Mouse (Mus musculus): ENCODE measurements at regions not wholly inside any gene's neighbourhood (a gene's known extent, or its start where the extent isn't known, plus 50 kb on each side); places are given as distances from the start of the nearest gene placed in this dataset.

DNA sequence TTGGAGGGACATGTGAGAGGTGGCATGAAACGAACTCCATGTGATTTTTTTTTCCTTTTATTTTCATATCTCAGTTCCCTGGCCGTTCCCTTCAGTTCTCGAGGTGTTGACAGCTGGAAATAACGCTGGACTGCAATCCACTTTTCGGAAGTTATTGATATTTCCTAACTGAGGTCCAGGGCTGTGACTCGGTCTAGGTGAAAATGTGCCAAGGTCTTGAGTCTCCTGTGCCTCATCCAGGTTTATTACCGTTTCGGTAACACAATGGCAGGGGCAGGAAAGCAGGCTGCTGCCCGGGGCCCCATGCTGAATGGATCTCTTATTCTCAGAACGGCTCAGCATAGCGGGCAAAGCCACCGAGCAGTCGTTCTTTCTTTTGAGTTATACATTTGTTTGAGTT is 844.7 kb upstream of the Car8 start:
- Histone ChIP-seq H3K27ac (ENCODE audit: low read depth, low read length) (no peak overlapping the region), H3K9me3 (ENCODE audit: control insufficient read depth, low read length) (no peaks in the 10 kb centered on the region), H3K9ac (ENCODE audit: low read length) (no peak overlapping the region), H3K4me3 (ENCODE audit: low read depth, low read length) (no peak overlapping the region), H3K4me2 (ENCODE audit: low read depth, low read length, severe bottlenecking) (no peak overlapping the region), H3K4me1 (replicated peaks; ENCODE audit: control insufficient read depth, insufficient read depth, low read length) (0 out of 2 replicates have a peak, but pooled peaks cover 4% of the 10 kb centered on the region), H3K27me3 (ENCODE audit: control insufficient read depth, insufficient read depth, low read length) (no peaks in the 10 kb centered on the region), H3K36me3 (ENCODE audit: control insufficient read depth, insufficient read depth, low read length) (no peaks in the 10 kb centered on the region)
- ATAC-seq (replicated peaks; ENCODE audit: low FRiP score), result no peak
- DNase-seq (ENCODE audit: low spot score), result no peak
- WGBS, result 71% methylated on average over 13 of the region's 13 CpGs

- no peak for DNase-seq (ENCODE audit: low spot score)
- no peak overlapping the region for H3K4me3 ChIP-seq (ENCODE audit: low read depth, low read length)
- H3K36me3 ChIP-seq (ENCODE audit: control insufficient read depth, insufficient read depth, low read length), result no peaks in the 10 kb centered on the region
- WGBS, result 47% methylated on average over 14 of the region's 14 CpGs
- H3K27ac ChIP-seq (ENCODE audit: low read depth, low read length), result no peak overlapping the region
- no peaks in the 10 kb centered on the region for H3K9me3 ChIP-seq (ENCODE audit: control insufficient read depth, low read length)
- H3K9ac ChIP-seq (ENCODE audit: low read length), result no peak overlapping the region
- peak; percentile 30; the same call in 1 of the 2 replicates for ATAC-seq (replicated peaks; ENCODE audit: low FRiP score)
- 0 out of 2 replicates have a peak, but pooled peaks cover 4% of the 10 kb centered on the region for H3K4me1 ChIP-seq (replicated peaks; ENCODE audit: control insufficient read depth, insufficient read depth, low read length)
- no peak overlapping the region for H3K4me2 ChIP-seq (ENCODE audit: low read depth, low read length, severe bottlenecking)
- H3K27me3 ChIP-seq (ENCODE audit: control insufficient read depth, insufficient read depth, low read length), result no peaks in the 10 kb centered on the region
These were observed 843.1 kb upstream of the Car8 start for GRCm38 (mm10) chr4:9081701-9082562.

DNA sequence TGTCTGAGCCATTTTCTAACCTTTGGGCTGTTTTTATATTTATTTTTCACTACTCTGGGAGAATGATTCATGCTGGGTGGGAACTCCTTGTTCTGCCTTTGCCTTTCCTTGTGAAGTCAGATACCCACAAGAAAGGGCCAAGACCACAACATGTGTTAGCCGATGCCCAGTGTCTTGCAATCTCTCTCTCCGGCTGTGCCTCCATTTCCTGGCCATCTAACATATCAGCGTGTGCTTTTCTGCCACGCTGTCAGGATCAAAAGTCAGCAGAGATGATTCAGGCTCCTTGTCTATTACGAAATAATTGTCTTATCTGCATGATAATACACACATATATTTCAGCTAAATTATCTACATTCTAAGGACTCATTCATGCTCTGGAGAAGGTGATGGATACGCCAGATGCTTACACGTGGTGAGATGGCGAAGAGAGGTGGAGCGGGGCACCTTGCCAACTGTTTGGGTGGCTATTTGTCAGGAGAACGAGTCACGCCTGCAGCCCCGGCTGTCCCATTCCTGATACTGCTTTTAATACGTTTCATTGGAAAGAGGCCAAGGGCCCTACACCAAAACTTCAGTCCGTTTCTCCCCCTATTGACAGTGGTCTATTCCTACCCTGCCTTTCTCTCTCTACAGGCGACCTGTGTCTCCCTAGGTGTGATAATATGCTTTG is 842.1 kb upstream of the Car8 start:
- DNase-seq (ENCODE audit: low spot score) (no peak), ATAC-seq (replicated peaks; ENCODE audit: low FRiP score) (no peak)
- H3K27me3 ChIP-seq (ENCODE audit: control insufficient read depth, insufficient read depth, low read length), result no peaks in the 10 kb centered on the region

DNA sequence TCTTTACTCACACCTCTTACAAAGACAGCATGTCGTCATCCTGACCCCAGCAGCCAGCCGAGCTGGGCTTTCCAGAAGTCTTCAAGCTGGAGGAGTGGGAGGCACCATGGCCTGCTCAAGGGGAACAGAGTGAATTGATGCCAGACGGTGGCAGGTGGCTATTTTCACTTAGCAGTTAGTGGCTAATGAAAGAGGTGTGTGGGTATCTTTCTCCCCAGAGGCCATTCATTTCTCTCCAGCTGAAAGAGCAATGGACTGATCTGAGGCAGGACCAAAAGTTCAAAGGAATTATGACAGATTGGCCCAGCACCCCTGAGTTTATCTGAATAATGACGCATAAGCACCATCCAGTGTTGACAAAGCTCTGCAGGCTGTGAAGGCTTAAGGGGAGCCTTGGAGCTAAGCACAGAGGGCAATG is 841.0 kb upstream of the Car8 start:
- 0 out of 2 replicates have a peak, but pooled peaks cover 4% of the 10 kb centered on the region for H3K4me1 ChIP-seq (replicated peaks; ENCODE audit: control insufficient read depth, insufficient read depth, low read length)
- H3K4me3 ChIP-seq (ENCODE audit: low read depth, low read length), result no peak overlapping the region
- H3K9me3 ChIP-seq (ENCODE audit: control insufficient read depth, low read length), result no peaks in the 10 kb centered on the region
- ATAC-seq (replicated peaks; ENCODE audit: low FRiP score), result peak; percentile 65
- WGBS, result 42% methylated on average over 4 of the region's 4 CpGs
- no peak overlapping the region for H3K9ac ChIP-seq (ENCODE audit: low read length)
- H3K36me3 ChIP-seq (ENCODE audit: control insufficient read depth, insufficient read depth, low read length), result no peaks in the 10 kb centered on the region
- H3K27ac ChIP-seq (ENCODE audit: low read depth, low read length), result no peak overlapping the region
- H3K27me3 ChIP-seq (ENCODE audit: control insufficient read depth, insufficient read depth, low read length), result no peaks in the 10 kb centered on the region
- no peak for DNase-seq (ENCODE audit: low spot score)
- no peak overlapping the region for H3K4me2 ChIP-seq (ENCODE audit: low read depth, low read length, severe bottlenecking)

More for the DNA sequence above, 842.1 kb upstream of the Car8 start:
- H3K27ac ChIP-seq (ENCODE audit: low read depth, low read length), result no peak overlapping the region
- no peak overlapping the region for H3K4me2 ChIP-seq (ENCODE audit: low read depth, low read length, severe bottlenecking)
- H3K4me3 ChIP-seq (ENCODE audit: low read depth, low read length), result no peak overlapping the region
- no peaks in the 10 kb centered on the region for H3K36me3 ChIP-seq (ENCODE audit: control insufficient read depth, insufficient read depth, low read length)
- 90% methylated on average over 15 of the region's 15 CpGs for WGBS
- 0 out of 2 replicates have a peak, but pooled peaks cover 4% of the 10 kb centered on the region for H3K4me1 ChIP-seq (replicated peaks; ENCODE audit: control insufficient read depth, insufficient read depth, low read length)
- no peaks in the 10 kb centered on the region for H3K9me3 ChIP-seq (ENCODE audit: control insufficient read depth, low read length)
- no peak overlapping the region for H3K9ac ChIP-seq (ENCODE audit: low read length)

DNA sequence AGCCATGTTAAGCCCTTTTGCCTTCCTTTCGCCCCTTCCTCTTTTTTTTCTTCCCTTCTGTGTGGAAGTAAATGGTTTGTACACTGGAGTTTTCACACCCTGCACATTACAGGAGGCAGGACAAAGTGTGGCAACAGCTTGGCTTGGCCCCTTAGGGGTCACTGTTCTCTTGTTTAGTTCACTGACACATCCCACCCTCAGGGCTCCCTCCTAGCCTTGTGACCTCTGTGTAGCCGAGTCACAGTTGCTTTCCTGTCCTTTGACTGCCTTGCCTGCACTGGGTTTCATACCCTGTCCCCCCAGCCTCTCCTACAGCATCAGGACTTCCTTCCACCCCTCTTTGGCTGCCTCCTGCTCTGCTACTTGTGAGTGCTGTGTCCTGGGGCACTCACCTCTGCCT is 835.6 kb upstream of the Car8 start:
- H3K4me3 ChIP-seq (ENCODE audit: low read depth, low read length), result no peak overlapping the region
- 0 out of 2 replicates have a peak, but pooled peaks cover 5% of the 10 kb centered on the region for H3K4me1 ChIP-seq (replicated peaks; ENCODE audit: control insufficient read depth, insufficient read depth, low read length)
- no peak overlapping the region for H3K27ac ChIP-seq (ENCODE audit: low read depth, low read length)
- ATAC-seq (replicated peaks; ENCODE audit: low FRiP score), result no peak
- no peaks in the 10 kb centered on the region for H3K27me3 ChIP-seq (ENCODE audit: control insufficient read depth, insufficient read depth, low read length)
- H3K36me3 ChIP-seq (ENCODE audit: control insufficient read depth, insufficient read depth, low read length), result no peaks in the 10 kb centered on the region
- H3K4me2 ChIP-seq (ENCODE audit: low read depth, low read length, severe bottlenecking), result no peak overlapping the region
- DNase-seq (ENCODE audit: low spot score), result no peak
- H3K9me3 ChIP-seq (ENCODE audit: control insufficient read depth, low read length), result no peaks in the 10 kb centered on the region
- H3K9ac ChIP-seq (ENCODE audit: low read length), result no peak overlapping the region
- WGBS, result 39% methylated on average over 2 of the region's 2 CpGs

- H3K9ac ChIP-seq (ENCODE audit: low read length), result no peak overlapping the region
- no peaks in the 10 kb centered on the region for H3K9me3 ChIP-seq (ENCODE audit: control insufficient read depth, low read length)
- ATAC-seq (replicated peaks; ENCODE audit: low FRiP score), result no peak
- H3K4me2 ChIP-seq (ENCODE audit: low read depth, low read length, severe bottlenecking), result no peak overlapping the region
- DNase-seq (ENCODE audit: low spot score), result no peak
- 59% methylated on average over 8 of the region's 8 CpGs for WGBS
- H3K4me1 ChIP-seq (replicated peaks; ENCODE audit: control insufficient read depth, insufficient read depth, low read length), result 0 out of 2 replicates have a peak, but pooled peaks cover 5% of the 10 kb centered on the region
- H3K27ac ChIP-seq (ENCODE audit: low read depth, low read length), result no peak overlapping the region
- H3K27me3 ChIP-seq (ENCODE audit: control insufficient read depth, insufficient read depth, low read length), result no peaks in the 10 kb centered on the region
- no peak overlapping the region for H3K4me3 ChIP-seq (ENCODE audit: low read depth, low read length)
- no peaks in the 10 kb centered on the region for H3K36me3 ChIP-seq (ENCODE audit: control insufficient read depth, insufficient read depth, low read length)
These were observed 835.0 kb upstream of the Car8 start for GRCm38 (mm10) chr4:9073736-9074428.

DNA sequence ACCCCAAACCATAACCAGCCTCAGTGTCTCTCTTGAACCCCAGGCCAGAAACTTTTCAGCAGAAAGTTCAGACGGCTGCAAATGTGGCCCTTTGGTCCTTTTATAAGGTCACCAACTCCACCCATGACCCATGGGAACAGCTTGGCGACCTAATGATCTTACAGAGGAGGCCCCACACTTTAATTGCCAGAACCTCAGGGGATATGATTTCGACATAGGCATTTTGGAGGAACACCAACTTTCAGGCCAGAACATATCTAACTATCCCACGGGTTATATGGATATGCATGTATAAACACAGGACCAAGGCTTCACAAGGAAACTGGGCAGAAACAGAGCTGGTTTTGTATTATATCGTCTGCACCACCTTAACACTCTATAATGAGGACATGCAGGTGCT is 833.5 kb upstream of the Car8 start:
- no peaks in the 10 kb centered on the region for H3K9me3 ChIP-seq (ENCODE audit: control insufficient read depth, low read length)
- 0 out of 2 replicates have a peak, but pooled peaks cover 5% of the 10 kb centered on the region for H3K4me1 ChIP-seq (replicated peaks; ENCODE audit: control insufficient read depth, insufficient read depth, low read length)
- H3K27me3 ChIP-seq (ENCODE audit: control insufficient read depth, insufficient read depth, low read length), result no peaks in the 10 kb centered on the region
- ATAC-seq (replicated peaks; ENCODE audit: low FRiP score) (no peak), DNase-seq (ENCODE audit: low spot score) (no peak)
- H3K9ac ChIP-seq (ENCODE audit: low read length), result no peak overlapping the region
- H3K4me2 ChIP-seq (ENCODE audit: low read depth, low read length, severe bottlenecking), result no peak overlapping the region
- no peak overlapping the region for H3K4me3 ChIP-seq (ENCODE audit: low read depth, low read length)
- no peaks in the 10 kb centered on the region for H3K36me3 ChIP-seq (ENCODE audit: control insufficient read depth, insufficient read depth, low read length)
- no peak overlapping the region for H3K27ac ChIP-seq (ENCODE audit: low read depth, low read length)
- 74% methylated on average over 5 of the region's 5 CpGs for WGBS

DNA sequence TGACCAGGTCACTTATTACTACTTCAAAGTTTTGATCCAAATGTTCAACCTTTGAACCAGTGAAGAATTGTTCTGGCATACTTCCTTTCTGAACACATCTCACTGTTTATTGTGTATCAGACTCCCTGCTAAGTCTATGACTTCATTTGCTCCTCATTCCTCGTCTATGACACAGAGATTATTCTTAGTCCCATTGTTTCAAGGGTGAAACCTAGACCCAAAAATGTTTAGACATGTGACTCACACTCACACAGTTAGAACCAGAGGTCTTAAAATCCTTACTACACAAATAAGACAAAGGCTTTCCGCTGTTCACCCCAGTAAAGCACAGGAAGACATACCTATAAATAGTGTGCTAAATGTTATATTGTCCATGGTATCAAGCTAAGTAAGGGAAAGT is 829.0 kb upstream of the Car8 start:
- no peaks in the 10 kb centered on the region for H3K9me3 ChIP-seq (ENCODE audit: control insufficient read depth, low read length)
- H3K27me3 ChIP-seq (ENCODE audit: control insufficient read depth, insufficient read depth, low read length), result no peaks in the 10 kb centered on the region
- no peak overlapping the region for H3K27ac ChIP-seq (ENCODE audit: low read depth, low read length)
- H3K36me3 ChIP-seq (ENCODE audit: control insufficient read depth, insufficient read depth, low read length), result no peaks in the 10 kb centered on the region
- 73% methylated on average over 2 of the region's 2 CpGs for WGBS
- H3K4me1 ChIP-seq (replicated peaks; ENCODE audit: control insufficient read depth, insufficient read depth, low read length), result no peaks in the 10 kb centered on the region
- DNase-seq (ENCODE audit: low spot score) (no peak), ATAC-seq (replicated peaks; ENCODE audit: low FRiP score) (no peak)
- H3K4me2 ChIP-seq (ENCODE audit: low read depth, low read length, severe bottlenecking), result no peak overlapping the region
- H3K9ac ChIP-seq (ENCODE audit: low read length), result no peak overlapping the region
- no peak overlapping the region for H3K4me3 ChIP-seq (ENCODE audit: low read depth, low read length)
